Mouse (Mus musculus) frontal cortex, adult 2 months (tissue): ENCODE results near the gene Serp2. TPM values are rescaled to one million over a fixed set of nuclear protein-coding genes. Genes with fewer than 3 reads are reported as not detected.

Source experiments
- DNase-seq, 2 experiments: peaks; one replicate each; pipeline ENCODE4 v3.0.0; 2022; ENCODE audit warnings: low spot score in 1 of 2; ENCODE audit errors: extremely low spot score in 1 of 2
- polyA plus RNA-seq: library from polyadenylated mRNA; depleted of rRNA; stranded (reverse); fragments of >200 nt; gene quantifications from 2 replicates; pipeline ENCODE4 v1.2.3, GENCODE M21; 2012

The Serp2 gene
- polyA plus RNA-seq, 1 experiment: 195 TPM

DNA sequence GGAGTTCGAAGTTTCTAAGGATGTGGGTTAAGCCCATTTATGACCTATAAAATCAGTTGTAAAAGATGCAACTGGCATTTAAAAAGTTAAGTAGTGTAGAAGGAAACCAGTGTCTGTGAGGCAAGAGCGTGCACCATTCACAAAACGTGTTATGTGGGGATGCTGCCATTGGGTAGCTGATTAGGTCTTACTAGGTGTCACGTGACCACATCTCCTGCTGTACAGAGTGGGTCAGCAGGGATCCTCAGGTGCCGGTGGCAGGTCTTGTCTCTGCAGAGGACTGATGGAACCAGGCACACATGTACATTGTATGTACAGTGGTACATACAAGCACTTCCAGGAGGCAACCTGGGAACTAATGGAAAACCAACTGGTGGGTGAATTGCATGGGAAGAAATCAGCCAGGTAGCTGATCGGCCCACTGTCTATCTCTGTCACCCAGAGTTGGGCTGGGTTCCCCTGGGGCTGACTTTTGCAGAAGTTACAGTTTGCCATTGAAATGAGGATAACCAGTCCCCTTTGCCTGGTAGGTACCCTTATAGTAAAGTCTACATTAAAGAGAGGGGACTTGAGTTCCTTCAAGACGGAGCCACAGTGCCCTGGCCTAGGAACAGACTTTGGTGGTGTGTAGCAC is 25.5 kb downstream of the Serp2 start:
- DNase-seq: no peak

DNA sequence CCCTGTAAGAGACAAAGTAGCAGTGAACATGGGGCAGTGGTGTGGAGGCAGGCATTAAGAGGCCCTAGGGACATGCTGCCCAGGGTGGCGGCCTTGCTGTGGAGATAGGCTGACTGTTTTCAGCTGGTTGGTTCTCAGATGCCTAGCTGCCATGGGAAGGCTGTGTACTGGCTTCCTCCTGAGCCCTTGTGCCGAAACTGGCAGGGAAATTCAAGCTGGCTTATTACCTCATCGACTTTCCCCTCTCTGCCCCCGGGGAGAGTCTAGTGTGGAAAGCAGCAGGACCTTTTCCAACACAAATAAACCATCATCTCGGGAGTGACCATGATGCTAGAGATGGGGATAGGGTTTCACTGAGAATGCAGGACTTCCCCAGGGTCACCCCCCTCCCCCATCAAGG is 28.0 kb downstream of the Serp2 start:
- no peak for DNase-seq

DNA sequence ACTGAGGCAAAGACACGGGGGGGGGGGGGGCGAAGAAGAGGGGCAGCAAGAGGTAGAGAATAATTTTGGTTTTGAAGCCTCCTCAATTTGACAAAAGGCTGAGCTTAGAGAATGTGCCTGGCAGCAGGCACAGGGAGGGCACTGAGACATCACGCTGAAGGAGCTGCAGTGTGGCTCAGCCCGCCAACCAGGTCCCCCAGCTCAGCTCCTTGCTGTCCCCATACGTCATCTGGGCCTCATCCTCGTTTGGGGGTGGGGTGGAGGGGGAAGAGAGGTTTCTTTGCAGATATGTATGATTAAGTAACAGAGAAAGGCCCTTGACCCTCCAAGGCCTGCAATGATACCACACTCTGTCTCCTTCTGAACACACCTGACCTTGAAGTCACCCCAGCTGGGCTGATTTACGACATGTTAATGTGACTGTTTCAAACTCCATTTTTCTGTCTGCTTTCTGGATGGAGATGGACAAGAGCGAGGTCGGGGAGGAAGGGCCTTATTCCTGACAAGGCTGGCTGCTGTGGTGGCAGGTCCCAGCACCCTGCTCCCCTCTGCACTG is 28.9 kb downstream of the Serp2 start:
- no peak for DNase-seq

DNA sequence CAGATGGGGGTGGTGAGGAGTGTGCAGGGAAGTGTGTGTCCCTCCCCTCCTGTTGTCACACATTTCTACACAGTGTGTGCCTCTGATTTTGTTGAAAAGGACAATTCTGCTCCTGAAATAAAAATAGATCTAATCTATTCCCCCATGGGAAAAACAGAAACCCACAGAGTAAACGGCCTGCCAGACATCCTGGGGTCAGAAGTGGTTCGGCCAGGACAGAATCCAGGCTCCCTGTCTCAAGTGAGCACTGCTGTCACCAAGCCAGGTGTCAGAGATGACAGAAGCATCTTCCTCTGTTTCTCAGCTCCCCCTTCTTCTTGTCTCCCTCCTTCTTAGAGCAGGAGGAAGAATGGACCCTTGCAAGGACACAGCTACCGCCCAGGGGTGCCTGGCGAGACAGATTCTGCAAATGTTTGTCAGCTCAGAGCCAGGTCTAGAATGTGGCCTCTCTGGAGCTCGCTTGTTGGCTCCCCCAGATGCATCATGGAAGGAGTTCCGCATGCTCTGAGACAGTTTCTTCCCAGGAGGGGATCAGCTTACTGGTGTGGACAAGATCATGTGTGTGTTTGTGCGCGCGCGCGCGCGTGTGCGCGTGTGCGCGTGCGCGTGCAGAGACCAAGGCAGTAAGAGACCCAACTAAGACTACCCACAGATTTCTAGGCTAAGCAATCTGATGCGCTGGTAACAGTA is 29.5 kb downstream of the Serp2 start:
- no peak for DNase-seq

DNA sequence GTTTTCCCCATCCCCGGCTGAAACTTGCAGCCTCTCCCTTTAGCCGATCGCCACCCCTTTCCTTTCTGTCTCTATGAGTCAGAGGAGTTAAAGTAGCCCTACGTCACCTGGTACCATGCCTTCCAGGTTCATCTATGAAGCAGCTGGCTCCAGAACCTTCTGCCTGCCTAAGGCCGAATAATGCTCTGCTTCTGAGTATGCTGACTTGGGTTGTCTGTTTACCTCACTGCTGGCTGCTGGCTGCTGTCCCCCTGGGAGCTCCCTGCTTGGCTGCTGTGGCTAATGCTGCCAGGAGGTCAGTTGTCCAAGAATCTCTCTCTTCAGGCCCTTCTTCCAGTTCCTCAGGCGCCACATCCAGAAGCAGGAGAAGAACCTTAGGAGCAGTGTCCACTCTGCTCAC is 30.2 kb downstream of the Serp2 start:
- DNase-seq: no peak

DNA sequence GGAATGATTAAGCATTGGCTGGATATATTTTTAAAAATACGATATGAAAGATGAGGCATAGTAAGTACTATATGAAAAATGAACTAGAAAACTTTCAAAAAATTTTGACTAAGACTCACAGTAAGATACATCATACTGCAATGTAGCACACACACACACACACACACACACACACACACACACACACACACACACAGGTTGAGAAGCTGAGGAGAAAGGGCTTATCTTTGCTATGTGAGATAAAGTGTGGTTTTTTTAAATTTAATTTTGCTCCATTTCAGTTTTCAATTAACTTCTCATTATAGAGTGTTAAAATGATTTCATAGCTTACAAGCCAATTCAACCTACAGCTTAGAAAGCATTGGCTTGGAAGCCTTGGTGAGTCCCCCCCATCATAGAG is 33.3 kb downstream of the Serp2 start:
- DNase-seq: no peak

DNA sequence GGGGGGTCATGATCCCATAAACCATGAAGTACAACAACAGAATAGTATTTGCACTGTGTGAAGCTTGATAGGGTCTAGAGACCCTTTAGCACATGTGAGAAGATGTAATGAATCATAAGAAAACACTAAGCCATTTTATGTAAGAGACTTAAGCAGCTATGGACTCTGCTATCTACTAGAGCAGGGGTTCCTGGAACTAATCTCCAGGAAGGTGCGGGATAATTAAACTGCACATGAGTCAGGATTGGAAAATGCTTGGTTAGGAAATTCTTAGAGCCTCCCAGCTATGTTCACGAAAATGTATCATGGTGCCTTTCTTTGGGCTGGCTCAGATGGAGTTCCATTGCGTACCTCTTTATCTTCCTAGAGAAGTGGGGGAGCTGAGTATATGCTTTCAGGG is 35.4 kb downstream of the Serp2 start:
- no peak for DNase-seq

DNA sequence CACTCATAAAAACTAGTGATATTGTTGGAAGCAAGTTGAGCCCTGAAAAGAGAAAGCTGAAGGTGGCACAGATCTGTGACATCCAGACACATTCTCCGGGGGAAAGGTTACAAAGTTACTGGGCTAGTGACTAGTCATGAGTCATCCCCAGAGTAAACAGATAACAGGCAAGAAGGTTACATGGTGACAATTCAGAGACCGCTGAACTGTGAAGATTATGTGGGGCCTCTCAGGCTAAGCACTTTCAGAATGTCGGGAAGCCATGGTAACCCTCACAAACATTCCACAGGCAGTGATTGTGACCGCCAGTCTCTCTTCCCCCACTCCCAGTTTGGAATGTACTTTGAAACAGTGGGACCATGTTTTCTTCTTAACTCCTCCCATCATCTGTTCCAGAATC is 36.1 kb downstream of the Serp2 start:
- DNase-seq: no peak

DNA sequence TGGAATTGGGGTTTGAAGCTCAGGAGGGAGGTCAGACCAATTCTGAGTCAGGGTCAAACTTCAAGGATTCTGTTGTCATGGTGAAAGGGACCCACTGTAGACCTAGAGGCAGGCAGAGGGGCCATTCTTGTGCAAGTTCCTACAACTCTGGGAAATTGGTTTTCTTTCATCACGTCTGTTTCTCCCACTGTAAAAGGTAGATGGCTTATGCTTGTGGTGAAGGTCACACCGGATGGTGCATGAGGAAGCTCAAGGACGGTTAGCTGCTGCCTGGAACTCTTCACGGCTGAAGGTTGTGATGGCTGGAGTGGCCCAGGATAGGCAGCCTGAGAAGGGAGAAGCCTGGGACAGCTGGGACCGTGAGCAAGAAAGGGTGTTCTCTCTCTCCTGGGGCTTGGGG is 38.5 kb downstream of the Serp2 start:
- no peak for DNase-seq

DNA sequence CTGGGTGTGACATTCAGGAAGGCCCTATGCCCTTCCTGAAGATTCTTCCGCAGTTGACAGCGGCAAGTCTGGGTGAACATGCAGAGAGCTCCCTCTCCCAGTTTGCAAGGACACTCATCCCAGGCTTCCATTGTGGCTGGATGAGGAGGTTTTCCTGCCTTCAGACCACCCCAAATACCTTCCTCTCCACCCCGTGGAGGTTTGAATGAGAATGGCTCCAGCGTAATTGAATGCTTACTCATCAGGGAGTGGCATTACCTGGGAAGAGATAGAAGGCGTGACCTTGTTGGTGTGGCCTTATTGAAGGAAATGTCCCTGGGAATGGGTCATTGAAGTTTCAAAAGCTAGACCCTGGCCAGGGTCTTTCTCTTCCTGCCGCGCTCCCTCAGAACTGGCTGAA is 41.1 kb downstream of the Serp2 start:
- DNase-seq: no peak

DNA sequence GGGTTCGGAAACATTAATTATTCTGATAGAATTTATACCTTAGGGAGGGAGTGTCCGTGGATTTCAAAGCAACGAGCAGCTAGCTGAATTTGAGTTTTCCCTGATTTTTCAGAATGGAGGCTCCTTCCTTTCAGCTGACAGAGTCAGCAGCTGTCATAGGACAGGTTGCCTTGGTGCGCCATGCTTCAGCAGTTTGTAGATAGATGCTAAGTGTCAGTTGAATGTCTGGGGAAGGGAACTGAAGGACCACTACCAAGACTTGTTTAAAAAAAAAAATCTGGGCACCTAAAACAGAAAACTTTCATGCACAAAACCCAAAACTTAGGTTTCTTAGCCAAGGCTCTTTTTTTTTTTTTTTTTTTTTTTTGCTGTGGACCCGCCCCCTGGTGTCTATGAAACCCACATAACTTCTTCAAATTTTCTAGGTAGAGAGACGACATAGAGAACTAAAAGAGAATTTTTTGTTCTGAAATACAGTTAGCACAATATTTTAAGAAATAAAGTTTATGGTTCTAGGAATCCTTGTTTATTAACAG is 42.6 kb downstream of the Serp2 start:
- DNase-seq: no peak

DNA sequence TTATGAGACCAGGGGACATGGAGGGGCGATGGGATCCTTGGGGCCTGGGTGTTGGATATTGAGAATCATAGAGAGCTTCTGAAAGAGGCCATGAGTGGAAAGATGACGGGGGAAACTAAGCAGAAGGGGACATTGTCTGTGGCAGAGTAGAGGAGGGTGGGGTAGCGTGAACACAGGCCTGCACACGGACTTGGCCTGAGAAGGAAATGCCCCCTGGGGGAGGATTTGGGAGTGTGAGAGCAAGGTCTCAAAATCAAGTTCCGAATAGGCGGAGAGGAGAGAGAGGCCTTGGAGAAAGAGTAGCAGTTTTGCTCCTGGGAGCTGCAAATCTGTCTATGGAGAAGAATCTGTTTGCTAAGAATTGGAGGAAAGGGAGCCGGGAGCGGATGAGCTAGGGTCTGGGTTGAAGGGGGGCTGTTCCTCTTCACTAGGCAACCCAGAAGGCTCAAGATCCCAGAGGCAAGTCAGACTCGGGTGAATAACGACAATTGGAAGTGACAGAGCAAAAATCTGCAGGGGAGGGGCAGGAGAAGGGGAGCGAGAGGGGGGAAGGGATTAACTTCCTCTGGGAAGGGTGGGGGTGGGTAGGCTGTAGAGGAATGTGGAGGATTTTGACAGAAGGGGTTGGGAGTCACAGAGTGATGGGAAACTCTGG is 43.2 kb downstream of the Serp2 start:
- no peak for DNase-seq

DNA sequence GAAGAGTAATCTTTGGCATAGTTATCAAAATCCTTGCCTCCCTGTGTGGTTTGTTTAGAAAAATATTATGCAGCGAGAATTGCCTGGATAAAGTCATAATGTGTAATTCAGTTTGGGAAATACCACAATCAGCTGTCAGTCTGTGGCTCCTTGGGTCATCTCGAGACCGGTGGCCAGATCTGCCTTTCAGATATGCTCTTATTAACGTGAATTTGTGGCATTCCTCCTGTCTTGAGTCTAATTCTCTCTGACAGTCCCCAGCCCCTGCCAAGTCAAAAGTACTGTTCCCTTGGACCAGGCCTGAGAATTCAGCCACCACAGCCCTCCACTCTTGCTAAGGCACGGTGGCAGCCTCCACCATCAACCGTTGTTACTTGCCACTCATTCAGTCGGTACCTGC is 44.7 kb downstream of the Serp2 start:
- no peak for DNase-seq

DNA sequence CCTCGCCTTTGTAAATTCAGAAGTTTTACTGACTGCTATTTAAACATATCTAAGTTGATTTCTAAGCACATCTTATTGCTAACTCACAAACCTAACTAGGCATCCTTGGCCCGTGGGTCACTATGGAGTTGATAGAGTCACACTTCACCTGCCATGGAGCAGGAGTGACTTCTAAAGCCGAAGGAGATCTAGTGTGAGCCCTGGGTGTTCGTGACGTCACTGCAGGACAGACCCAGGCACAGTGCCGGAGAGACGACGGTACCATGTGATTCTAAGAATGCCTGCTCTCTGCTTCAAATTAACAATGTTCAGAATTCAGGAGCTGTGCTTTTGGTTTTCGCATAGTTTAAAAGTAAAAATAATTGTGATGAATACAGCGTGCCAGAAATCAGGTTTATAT is 48.0 kb downstream of the Serp2 start:
- DNase-seq: no peak

DNA sequence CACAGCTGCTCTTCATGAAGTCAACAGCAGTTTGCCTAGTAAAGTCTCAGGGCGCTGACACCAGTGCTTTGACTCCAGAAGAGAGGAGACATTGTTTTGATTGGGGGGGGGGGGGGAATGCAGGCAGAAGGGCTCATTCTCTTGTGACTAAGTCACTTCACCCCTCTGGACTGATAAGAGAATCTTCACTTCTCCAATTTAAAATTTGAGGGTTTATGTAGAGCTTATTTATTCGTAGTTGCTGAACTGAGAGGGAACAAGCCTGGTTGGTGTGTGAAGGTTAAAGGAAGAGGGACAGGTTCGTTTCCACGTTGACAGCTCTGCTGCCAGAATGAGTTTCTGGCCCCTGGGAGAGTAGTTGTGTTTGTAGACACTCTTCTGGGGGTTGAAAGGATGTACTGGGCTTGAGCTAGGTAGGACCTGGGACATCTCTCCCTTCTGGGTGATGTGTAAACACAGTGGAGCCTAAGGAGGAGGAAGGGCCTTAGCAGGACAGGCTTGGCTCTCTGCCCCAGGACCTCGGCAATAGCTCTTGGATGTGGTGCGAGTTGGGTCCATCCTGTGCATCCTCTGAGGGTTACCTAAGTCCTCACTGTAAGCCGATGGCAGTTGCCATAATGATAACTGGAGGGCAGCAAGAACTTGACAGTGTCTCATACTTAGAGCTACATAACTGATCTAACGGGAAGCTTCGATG is 48.7 kb downstream of the Serp2 start:
- DNase-seq: no peak

DNA sequence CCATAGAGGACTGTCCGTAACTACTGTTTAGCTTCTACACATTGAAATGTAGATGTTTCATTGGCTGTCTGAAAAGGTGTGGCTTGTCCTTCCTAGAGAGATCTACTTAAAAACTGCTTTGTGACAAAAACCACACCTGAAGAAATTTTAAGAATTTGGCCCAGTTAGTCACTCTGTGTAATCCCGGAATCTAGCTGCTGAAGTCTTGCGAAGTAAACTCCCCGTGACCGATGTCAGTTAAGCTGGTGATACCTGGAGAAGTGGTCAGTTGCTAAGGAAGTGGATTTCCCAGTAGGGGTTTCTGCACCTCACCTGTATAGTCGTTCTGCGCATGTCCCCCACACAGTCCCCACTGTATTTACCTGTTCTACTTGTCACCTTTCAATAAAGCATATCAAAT is 49.3 kb downstream of the Serp2 start:
- no peak for DNase-seq

DNA sequence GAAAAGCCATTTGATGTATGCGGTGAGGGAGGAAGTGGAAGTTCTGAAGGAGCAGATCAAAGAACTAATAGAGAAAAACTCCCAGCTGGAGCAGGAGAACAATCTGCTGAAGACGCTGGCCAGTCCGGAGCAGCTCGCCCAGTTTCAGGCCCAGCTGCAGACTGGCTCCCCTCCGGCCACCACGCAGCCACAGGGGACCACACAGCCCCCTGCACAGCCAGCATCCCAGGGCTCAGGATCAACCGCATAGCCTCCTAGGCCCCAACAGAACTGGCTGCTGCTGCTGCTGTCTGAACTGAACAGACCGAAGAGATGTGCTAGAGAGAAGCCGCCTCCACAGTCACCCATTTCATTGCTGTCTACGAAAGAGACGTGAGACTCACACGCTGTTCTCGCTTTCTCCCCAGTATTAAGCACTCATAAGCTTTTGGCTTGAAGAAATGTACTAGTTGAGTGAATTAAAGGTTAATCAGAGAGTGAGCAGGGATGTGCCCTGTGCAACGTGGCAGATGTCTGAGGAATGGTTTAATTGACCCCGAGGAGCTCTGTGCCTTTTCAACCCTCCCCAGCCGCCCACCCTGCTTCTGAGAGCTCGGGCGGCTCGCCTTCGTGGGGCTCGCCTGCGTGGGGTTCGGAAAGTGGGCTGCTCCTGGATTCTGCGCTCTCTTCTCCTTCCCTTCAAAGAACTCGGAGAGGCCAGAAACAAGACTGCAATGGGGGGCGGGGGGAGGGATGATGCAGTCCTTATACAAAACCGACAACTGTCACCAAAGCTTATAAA is 50.1 kb downstream of the Serp2 start:
- no peak for DNase-seq

DNA sequence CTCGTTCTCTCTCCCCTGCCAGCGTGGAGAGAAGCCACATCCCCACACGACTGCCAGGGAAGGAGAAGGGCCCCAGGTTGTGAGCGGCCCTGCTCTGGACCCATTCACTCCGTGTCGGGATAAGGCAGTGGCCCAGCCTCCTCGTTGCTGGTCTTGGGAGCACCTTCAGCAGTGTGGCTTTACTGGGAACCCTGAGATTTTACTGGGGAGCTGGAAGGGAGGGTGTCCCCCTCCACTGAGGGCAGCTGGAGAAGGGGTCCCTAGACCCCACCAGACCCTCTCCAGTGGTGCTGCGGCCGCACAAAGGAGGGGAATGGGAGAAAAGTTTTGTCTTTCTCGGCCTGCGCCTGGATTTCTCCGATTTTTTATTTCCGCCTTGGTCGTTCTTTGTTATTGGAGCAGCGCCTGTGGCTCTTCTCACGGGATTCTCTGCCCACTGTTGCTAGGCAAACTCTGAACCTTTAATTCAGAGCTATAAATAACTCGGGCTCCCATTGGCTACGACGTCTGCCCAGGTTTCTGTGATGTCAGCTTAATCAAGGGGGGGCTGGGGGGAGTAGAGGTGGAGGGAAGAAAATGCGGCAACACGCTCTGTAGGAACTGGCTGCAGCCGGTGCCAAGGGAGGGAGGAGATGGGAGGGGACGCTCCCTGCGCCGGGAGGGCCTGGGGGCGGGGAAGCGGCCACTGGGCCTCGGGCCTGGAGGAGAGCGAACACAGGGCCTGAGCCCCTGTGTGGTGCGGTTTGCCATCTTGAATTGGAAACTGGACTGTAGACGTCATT is 51.1 kb downstream of the Serp2 start:
- peak; percentile 77 to 90 for DNase-seq

DNA sequence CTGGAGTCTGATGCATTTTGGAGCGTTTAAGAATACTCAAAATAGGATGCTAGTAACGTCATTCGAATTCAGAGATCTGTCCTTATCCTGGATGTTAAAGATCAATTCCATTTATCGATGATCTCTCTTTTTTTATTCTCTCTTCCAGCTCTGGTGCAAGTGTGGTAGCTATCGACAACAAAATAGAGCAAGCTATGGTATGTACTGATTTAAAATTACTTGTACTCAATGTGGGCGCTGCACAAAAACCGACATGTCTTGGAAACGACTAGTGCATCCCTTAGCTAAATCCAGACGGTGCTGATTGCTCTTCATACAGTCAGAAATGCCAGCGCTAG is 51.6 kb downstream of the Serp2 start:
- DNase-seq: peak in 1 of 2 experiments; percentile 51
